Mouse (Mus musculus) G1E (cell line): ENCODE measurements around the gene Aspn. TPM values are rescaled to one million over a fixed set of nuclear protein-coding genes. Genes with fewer than 3 reads are reported as not detected.

Experiments
- ATAC-seq: 2 replicates; pipeline ENCODE4 v1.8.0; 2016; ENCODE audit warnings: mild to moderate bottlenecking; ENCODE audit not compliant: insufficient number of reproducible peaks, poor library complexity, low FRiP score, severe bottlenecking; ENCODE audit errors: extremely low read depth
- DNase-seq: peaks from one replicate; pipeline ENCODE4 v3.0.0; 2012; ENCODE audit warnings: low spot score
- H3K27me3 ChIP-seq: 2 replicates; pipeline ENCODE4 v1.6.1; 2012; ENCODE audit warnings: mild to moderate bottlenecking, low read length, inconsistent platforms; ENCODE audit not compliant: insufficient read depth
- H3K36me3 ChIP-seq: replicated peaks from 2 replicates; pipeline ENCODE3; 2012; ENCODE audit warnings: mild to moderate bottlenecking, inconsistent platforms
- H3K4me1 ChIP-seq: 2 replicates; pipeline ENCODE4 v1.6.1; 2012; ENCODE audit warnings: low read depth, low read length, inconsistent platforms, mixed read lengths; ENCODE audit not compliant: insufficient read depth
- H3K4me3 ChIP-seq: 2 replicates; pipeline ENCODE4 v1.5.1; 2012; ENCODE audit warnings: low read depth, mild to moderate bottlenecking, inconsistent platforms, low read length, moderate library complexity, mixed read lengths
- H3K9me3 ChIP-seq: replicated peaks from 2 replicates; pipeline ENCODE4 v1.6.1; 2012; ENCODE audit warnings: inconsistent platforms
- CTCF ChIP-seq: IDR thresholded peaks from 2 replicates; pipeline ENCODE4 v1.5.1; 2012; ENCODE audit warnings: low read depth, low read length, inconsistent platforms, mixed read lengths
- GATA1 ChIP-seq: IDR thresholded peaks from 2 replicates; pipeline ENCODE4 v1.6.1; 2012; ENCODE audit warnings: borderline replicate concordance, low read length, inconsistent platforms, mixed read lengths
- GATA2 ChIP-seq: IDR thresholded peaks from 2 replicates; pipeline ENCODE4 v1.6.1; 2012; ENCODE audit warnings: low read depth, low read length, inconsistent platforms, borderline replicate concordance
- POLR2AphosphoS5 ChIP-seq: IDR thresholded peaks from 2 replicates; pipeline ENCODE4 v1.6.1; 2012; ENCODE audit warnings: low read depth, low read length, inconsistent platforms; ENCODE audit not compliant: insufficient replicate concordance
- TAL1 ChIP-seq: conservative IDR thresholded peaks from 2 replicates; pipeline ENCODE4 v1.6.1; 2012; ENCODE audit warnings: low read depth, low read length, inconsistent platforms, mixed read lengths
- polyA plus RNA-seq: library from polyadenylated mRNA; stranded (reverse); fragments of >175 nt; gene quantifications from 2 replicates; pipeline ENCODE4 v1.2.3, GENCODE M21; 2012
- total RNA-seq, 2 experiments: library from RNA; stranded (forward) in 1 of 2; stranded (reverse) in 1 of 2; fragments of 200-1000 nt in 1 of 2; fragments of >200 nt in 1 of 2; fragmentation: Nextera tagmentation in 1 of 2; gene quantifications; 2 replicates each; pipeline ENCODE4 v1.2.3; 2014 to 2017

The Aspn gene
- total RNA-seq (2014; fragmentation: Nextera tagmentation): not detected in 2 replicates
- total RNA-seq (2017): 0.06 TPM in 1 of 2 replicates, not detected in the other
- not detected in 2 replicates for polyA plus RNA-seq

DNA sequence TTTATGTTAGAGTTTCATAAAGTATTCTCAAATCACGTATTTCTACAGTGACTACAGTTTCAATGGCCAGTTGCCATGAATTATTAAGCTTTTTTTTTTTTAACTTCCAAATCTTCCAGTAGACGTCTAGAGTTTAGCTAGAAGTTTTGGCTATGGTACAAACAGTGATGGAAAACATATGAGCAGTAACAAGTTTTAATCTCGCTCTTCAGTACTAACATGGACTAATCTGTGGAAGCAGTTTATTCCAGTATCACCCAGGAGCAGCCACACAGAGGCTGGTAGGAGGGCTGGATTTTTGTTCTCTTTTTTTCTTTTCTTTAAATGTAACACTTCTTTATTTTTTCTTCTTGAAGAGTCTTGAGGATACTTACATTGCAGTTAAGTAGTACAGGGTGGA, at the start of gene Aspn:
Aspn (plus strand) TSS at position 165 of the 400 bp plus-strand sequence.
- TF ChIP-seq CTCF (no peak), GATA2 (no peak), POLR2AphosphoS5 (no peak), GATA1 (no peak), TAL1 (no peak)
- peaks cover 13% of the 10 kb centered on the region for H3K36me3 ChIP-seq
- no peaks in the 10 kb centered on the region for H3K27me3 ChIP-seq
- H3K4me1 ChIP-seq: no peaks in the 10 kb centered on the region; the same call in 1 of the 2 replicates
- DNase-seq (no peak), ATAC-seq (no peak)
- H3K4me3 ChIP-seq: no peak within 1 kb of the TSS
- no peaks in the 10 kb centered on the region for H3K9me3 ChIP-seq

DNA sequence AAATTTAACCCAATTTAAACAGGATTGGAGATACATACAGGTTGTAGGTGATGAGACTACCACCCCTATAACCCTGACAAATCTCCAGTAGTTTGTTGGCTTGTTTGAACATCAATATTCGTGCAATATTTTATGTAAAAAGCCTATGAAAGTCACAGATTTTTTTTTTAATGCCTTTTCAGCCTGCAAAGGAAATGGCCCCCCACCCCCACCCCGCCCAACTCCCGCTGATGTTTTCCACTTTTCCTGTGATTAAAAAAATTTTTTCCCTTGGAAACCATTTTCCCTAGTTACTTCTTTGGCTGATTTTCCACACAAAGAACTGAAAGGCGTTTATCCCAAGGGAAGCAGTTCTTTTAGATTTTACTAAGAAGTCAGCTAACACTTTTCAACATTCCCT, 39.7 kb upstream of the Aspn start, which contains the start of gene Ecm2:
Ecm2 (plus strand) TSS at position 301 of the 400 bp plus-strand sequence.
- TF ChIP-seq POLR2AphosphoS5 (no peak), TAL1 (no peak), CTCF (no peak), GATA1 (no peak), GATA2 (no peak)
- peaks cover 5% of the 10 kb centered on the region for H3K36me3 ChIP-seq
- ATAC-seq (no peak), DNase-seq (no peak)
- H3K9me3 ChIP-seq: no peaks in the 10 kb centered on the region
- H3K27me3 ChIP-seq: no peaks in the 10 kb centered on the region
- no peaks in the 10 kb centered on the region for H3K4me1 ChIP-seq
- H3K4me3 ChIP-seq: no peak within 1 kb of the TSS

DNA sequence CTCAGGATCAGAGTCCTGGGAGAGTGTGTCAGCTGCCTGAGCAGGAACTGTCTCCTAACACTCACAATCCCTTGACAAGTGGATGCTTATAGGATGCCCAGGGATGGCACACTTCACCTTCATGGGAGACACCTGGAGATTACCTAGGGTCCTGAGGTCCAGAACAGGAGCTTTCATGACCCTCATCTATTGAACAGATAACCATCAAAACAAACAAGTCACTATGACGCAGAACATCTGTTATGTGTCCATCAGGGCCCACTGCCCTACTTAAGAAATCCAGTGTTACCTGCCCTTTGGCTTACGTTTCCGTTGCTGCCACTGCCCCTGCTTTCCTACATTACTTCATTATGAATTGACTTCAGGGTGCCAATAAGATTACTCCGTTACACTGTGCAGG, 38.5 kb upstream of the Aspn start:
- ATAC-seq: no peak
- no peaks in the 10 kb centered on the region for H3K27me3 ChIP-seq
- no peak for DNase-seq
- H3K36me3 ChIP-seq: peaks cover 5% of the 10 kb centered on the region
- no peak overlapping the region for H3K4me3 ChIP-seq
- H3K9me3 ChIP-seq: no peaks in the 10 kb centered on the region
- no peaks in the 10 kb centered on the region for H3K4me1 ChIP-seq
- no peak for TF ChIP-seq TAL1
- no peak for TF ChIP-seq GATA1
- no peak for TF ChIP-seq CTCF
- no peak for TF ChIP-seq GATA2
- TF ChIP-seq POLR2AphosphoS5: no peak

DNA sequence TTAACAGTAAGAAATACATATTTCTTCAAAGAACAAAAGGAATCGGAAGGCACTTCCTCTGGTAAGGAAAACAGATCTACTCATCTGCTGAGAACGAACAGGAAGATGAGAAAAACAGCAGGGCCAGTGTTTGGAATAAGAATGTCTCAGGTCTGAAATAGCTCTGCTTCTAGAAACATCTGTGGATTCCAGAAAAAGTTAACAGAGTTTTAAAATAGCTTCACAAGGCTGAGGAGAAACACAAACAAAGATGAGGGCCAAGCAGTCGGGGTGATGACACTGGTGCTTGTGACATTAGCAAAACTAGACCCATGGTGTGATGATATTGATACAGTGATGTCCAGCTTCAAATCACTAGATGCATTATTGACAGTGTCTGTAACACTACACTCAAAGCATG, 37.1 kb upstream of the Aspn start:
- no peak overlapping the region for H3K4me3 ChIP-seq
- no peak for TF ChIP-seq GATA2
- no peak for TF ChIP-seq CTCF
- no peak for TF ChIP-seq POLR2AphosphoS5
- no peak for TF ChIP-seq GATA1
- no peak for TF ChIP-seq TAL1

DNA sequence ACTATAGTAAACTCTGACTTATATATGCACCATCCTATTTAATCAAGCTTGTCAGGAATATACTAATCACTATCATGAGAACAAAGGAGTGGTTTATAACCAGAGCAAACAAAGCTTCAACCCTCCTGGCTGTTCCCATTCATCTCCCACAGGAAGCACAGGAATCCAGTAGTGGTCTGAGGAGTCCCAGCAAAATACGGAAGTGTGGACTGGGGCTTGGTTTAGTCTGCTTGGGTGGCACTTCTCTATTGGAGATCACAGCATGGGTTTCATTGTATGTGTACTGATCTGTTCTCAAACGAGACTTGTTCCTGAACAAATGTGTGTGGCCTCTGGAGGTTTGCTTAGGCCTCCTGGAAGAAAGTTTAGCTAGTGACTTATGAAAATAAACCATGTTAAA, 25.5 kb upstream of the Aspn start:
- Histone ChIP-seq H3K9me3 (no peaks in the 10 kb centered on the region), H3K36me3 (peaks cover 4% of the 10 kb centered on the region), H3K4me1 (no peaks in the 10 kb centered on the region), H3K4me3 (no peak overlapping the region), H3K27me3 (no peaks in the 10 kb centered on the region)
- no peak for DNase-seq
- TF ChIP-seq POLR2AphosphoS5 (no peak), TAL1 (no peak), GATA1 (no peak), GATA2 (no peak)
- no peak for ATAC-seq

More for the DNA sequence above, 37.1 kb upstream of the Aspn start:
- ATAC-seq (no peak), DNase-seq (no peak)
- Histone ChIP-seq H3K4me1 (no peaks in the 10 kb centered on the region), H3K36me3 (peaks cover 3% of the 10 kb centered on the region), H3K9me3 (no peaks in the 10 kb centered on the region), H3K27me3 (no peaks in the 10 kb centered on the region)

DNA sequence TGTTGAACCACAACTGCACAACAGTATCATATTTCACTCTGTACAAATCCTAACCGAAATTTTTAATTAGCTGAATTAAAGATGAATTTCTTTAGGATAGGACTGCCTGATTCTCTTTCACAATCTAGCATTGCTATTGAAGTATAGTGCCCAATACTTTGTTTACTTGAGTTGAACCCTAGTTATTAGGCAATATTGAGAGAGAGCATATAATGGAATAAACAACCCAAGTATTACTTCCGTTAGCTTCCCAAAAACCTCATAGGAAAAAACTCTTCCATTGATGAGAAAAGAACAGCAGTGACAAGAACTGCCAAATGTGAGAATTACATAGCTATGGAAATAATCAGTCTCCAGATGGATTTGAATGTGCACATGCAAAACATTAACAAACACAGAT, 18.0 kb upstream of the Aspn start:
- Histone ChIP-seq H3K27me3 (no peaks in the 10 kb centered on the region), H3K9me3 (no peaks in the 10 kb centered on the region), H3K4me3 (no peak overlapping the region), H3K4me1 (no peaks in the 10 kb centered on the region), H3K36me3 (peaks cover 8% of the 10 kb centered on the region)
- no peak for DNase-seq
- no peak for ATAC-seq
- no peak for TF ChIP-seq GATA2
- TF ChIP-seq GATA1: no peak
- TF ChIP-seq POLR2AphosphoS5: no peak
- no peak for TF ChIP-seq CTCF
- TF ChIP-seq TAL1: no peak
